Mouse (Mus musculus) lung, postnatal 0 days (tissue): ENCODE data around the gene Strn4. TPM values are rescaled to one million over a fixed set of nuclear protein-coding genes. Genes with fewer than 3 reads are reported as not detected.

Experiments
- ATAC-seq: fragments of 200-750 bp; cut with Nextera tagmentation; 2 replicates; pipeline ENCODE4 v1.8.0; 2017; ENCODE audit warnings: moderate library complexity
- DNase-seq: peaks from one replicate; pipeline ENCODE4 v3.0.0-alpha.2; 2016; ENCODE audit warnings: low spot score
- H3K27ac ChIP-seq: fragments of 300-500 bp; sonication (generic); 2 replicates; pipeline ENCODE4 v1.5.1; 2014; ENCODE audit warnings: antibody characterized with exemption, mild to moderate bottlenecking, low read length, mixed read lengths
- H3K27me3 ChIP-seq: fragments of 300-500 bp; sonication (generic); replicated peaks from 2 replicates; pipeline ENCODE4 v1.6.1; 2014; ENCODE audit warnings: low read length, mixed read lengths; ENCODE audit not compliant: insufficient read depth
- H3K36me3 ChIP-seq: fragments of 300-500 bp; sonication (generic); 2 replicates; pipeline ENCODE4 v1.6.1; 2014; ENCODE audit warnings: low read length, mixed read lengths; ENCODE audit not compliant: insufficient read depth
- H3K4me1 ChIP-seq: fragments of 300-500 bp; sonication (generic); 2 replicates; pipeline ENCODE4 v1.6.1; 2014; ENCODE audit warnings: antibody characterized with exemption, low read depth, low read length, mixed read lengths; ENCODE audit not compliant: insufficient read depth
- H3K4me2 ChIP-seq: fragments of 300-500 bp; sonication (generic); replicated peaks from 2 replicates; pipeline ENCODE4 v1.6.1; 2014; ENCODE audit warnings: low read depth, mild to moderate bottlenecking, low read length, moderate library complexity, mixed read lengths
- H3K4me3 ChIP-seq: fragments of 300-500 bp; sonication (generic); 2 replicates; pipeline ENCODE4 v1.5.1; 2014; ENCODE audit warnings: low read depth, low read length
- H3K9ac ChIP-seq: fragments of 300-500 bp; sonication (generic); replicated peaks from 2 replicates; pipeline ENCODE4 v1.6.1; 2014; ENCODE audit warnings: low read depth, mild to moderate bottlenecking
- H3K9me3 ChIP-seq: fragments of 300-500 bp; sonication (generic); 2 replicates; pipeline ENCODE4 v1.6.1; 2016; ENCODE audit warnings: low read length, mixed read lengths
- CTCF ChIP-seq: IDR thresholded peaks from 2 replicates; pipeline ENCODE4 v1.5.1; 2016; ENCODE audit warnings: antibody characterized with exemption, mild to moderate bottlenecking
- EP300 ChIP-seq: IDR thresholded peaks from 2 replicates; pipeline ENCODE4 v1.6.1; 2016; ENCODE audit warnings: antibody characterized with exemption, mild to moderate bottlenecking, control low read depth
- WGBS: fragments of 180-500 bp; shearing (Covaris S2); extraction: QIAGEN DNeasy Blood & Tissue Kit; methylation state at CpG from one replicate; pipeline ENCODE4 v1.1.7; 2014; 5-methylcytosine and 5-hydroxymethylcytosine counted together
- polyA plus RNA-seq: library from polyadenylated mRNA; unstranded; fragments of >200 nt; fragmentation: Nextera tagmentation; extraction: Ambion mirVana; gene quantifications from 2 replicates; pipeline ENCODE4 v1.2.1, GENCODE M21; 2015

Strn4 gene
- 57.7 and 60.7 TPM in 2 replicates for polyA plus RNA-seq

DNA sequence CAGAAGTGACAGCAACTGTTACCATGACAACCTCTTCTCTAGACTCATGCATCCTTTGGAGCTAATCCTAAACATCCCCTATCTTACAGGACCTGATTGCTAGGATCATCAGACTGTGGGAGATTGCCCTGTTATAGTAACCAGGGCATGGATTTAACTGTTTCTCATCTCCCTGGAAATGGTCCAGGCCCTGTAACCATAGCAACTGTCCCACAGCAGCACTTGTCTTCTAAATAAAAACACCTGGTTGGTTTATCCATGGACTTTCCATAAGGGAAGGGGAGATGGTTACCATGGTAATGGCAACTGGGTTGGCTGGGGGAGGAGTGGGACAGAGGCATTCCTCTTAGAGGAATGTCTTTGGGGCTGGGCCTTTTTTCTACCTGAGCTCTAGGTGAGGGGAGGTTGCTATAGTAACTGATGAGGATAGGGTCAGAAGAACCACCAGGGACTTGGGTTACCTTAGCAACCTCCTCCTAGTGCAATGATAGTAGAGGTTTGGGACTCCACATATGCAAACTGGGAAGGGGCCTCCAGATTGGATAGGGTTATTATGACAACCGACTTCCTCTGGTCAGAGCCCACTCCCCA is at the start of gene Strn4:
TSS of gene Strn4 (plus strand) at position 539 of the 591 bp plus-strand sequence.
- TF ChIP-seq EP300 (no peak), CTCF (no peak)
- Histone ChIP-seq H3K27ac (peak within 1 kb of the TSS; percentile 93), H3K4me3 (peak within 1 kb of the TSS; percentile 100), H3K9me3 (no peaks in the 10 kb centered on the region), H3K36me3 (no peaks in the 10 kb centered on the region; the same call in 1 of the 2 replicates), H3K4me2 (peak within 1 kb of the TSS; percentile 91), H3K4me1 (peaks cover 23% of the 10 kb centered on the region; the same call in 1 of the 2 replicates), H3K27me3 (no peaks in the 10 kb centered on the region), H3K9ac (peak within 1 kb of the TSS; percentile 91)
- ATAC-seq (no peak), DNase-seq (peak; percentile 25)
- WGBS: 0% methylated on average over 1 of the region's 1 CpGs

DNA sequence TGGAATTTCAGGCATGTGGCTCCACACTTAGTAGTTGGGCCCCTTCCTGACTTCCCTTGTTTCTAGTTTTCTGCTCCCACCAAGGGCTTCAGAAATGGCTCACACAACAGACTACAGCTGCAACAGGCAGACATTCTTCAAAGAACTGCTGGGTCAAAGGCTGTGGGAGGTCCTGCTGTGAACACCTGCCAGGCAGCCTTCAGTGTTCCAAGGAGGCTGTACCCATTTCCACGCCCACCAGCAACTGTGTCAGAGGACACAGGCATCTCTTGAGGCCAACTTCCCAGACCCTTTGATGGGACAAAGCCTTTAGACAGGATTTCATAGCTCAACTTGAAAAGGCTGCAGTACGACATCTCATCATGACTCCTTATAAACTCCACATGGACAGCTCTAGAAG is 49.2 kb upstream of the Strn4 start:
- Histone ChIP-seq H3K9me3 (no peaks in the 10 kb centered on the region), H3K4me1 (peaks cover 3% of the 10 kb centered on the region; the same call in 1 of the 2 replicates), H3K4me2 (no peak overlapping the region), H3K36me3 (no peaks in the 10 kb centered on the region), H3K4me3 (no peak overlapping the region), H3K27me3 (no peaks in the 10 kb centered on the region), H3K9ac (no peak overlapping the region), H3K27ac (no peak overlapping the region)
- 67% methylated on average over 2 of the region's 2 CpGs for WGBS
- no peak for DNase-seq
- TF ChIP-seq CTCF (no peak), EP300 (no peak)
- no peak for ATAC-seq

DNA sequence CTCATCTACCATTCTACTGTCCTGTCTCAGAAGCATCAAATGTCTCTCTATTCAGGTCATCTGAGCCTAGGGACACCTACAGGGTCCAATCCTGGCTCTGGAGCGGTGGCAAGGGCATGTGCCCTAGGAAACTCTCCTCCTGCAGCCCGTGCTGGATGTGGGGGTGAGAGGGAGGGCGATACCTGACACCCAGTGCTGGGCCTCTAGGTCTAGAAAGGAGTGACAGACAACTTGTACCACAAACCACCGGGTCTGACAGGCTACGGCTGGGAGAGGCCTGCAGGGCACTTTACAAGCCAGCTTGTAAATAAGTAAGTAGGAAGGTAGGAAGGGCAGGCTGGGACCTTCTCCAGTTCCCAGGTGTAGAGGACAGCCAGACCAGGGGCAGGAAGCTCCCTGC is 39.8 kb upstream of the Strn4 start:
- H3K4me3 ChIP-seq: no peak overlapping the region
- 0 out of 2 replicates have a peak, but pooled peaks cover 3% of the 10 kb centered on the region for H3K9me3 ChIP-seq
- H3K4me2 ChIP-seq: no peak overlapping the region
- H3K36me3 ChIP-seq: no peaks in the 10 kb centered on the region
- H3K27me3 ChIP-seq: no peaks in the 10 kb centered on the region
- WGBS: 44% methylated on average over 5 of the region's 5 CpGs
- H3K9ac ChIP-seq: no peak overlapping the region
- TF ChIP-seq CTCF (no peak), EP300 (no peak)
- ATAC-seq (no peak), DNase-seq (no peak)
- no peaks in the 10 kb centered on the region for H3K4me1 ChIP-seq
- H3K27ac ChIP-seq: no peak overlapping the region

DNA sequence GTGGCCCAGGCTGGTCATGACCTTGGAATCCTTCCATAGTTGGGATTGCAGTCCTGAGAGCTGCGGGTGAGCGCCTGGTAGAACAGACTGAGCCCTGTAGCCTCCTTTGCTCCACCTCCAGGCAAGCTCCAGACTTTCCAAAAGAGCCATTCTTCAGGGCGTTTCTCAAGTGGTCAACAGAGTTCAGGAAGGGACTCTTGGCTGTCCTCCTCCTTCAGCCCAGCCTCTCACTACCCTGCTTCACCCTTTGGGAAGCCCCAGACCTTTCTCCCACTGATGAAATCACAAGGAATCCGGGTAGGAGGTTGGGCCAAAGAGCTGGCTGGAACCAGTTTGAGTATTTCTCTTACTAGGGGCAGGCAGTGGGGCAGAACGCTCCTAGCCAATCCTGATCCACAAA is 35.6 kb upstream of the Strn4 start:
- ATAC-seq (peak; percentile 72), DNase-seq (peak; percentile 97)
- no peaks in the 10 kb centered on the region for H3K27me3 ChIP-seq
- H3K4me3 ChIP-seq: no peak overlapping the region
- peak; percentile 40 for TF ChIP-seq CTCF
- TF ChIP-seq EP300: peak; percentile 62
- H3K36me3 ChIP-seq: no peaks in the 10 kb centered on the region
- 0 out of 2 replicates have a peak overlapping the region, but pooled peaks have one; percentile 97 for H3K4me2 ChIP-seq
- 20% methylated on average over 5 of the region's 5 CpGs for WGBS
- no peak overlapping the region for H3K9ac ChIP-seq
- H3K9me3 ChIP-seq: no peaks in the 10 kb centered on the region
- H3K27ac ChIP-seq: peak overlapping the region; percentile 87
- peaks cover 3% of the 10 kb centered on the region; the same call in 1 of the 2 replicates for H3K4me1 ChIP-seq

DNA sequence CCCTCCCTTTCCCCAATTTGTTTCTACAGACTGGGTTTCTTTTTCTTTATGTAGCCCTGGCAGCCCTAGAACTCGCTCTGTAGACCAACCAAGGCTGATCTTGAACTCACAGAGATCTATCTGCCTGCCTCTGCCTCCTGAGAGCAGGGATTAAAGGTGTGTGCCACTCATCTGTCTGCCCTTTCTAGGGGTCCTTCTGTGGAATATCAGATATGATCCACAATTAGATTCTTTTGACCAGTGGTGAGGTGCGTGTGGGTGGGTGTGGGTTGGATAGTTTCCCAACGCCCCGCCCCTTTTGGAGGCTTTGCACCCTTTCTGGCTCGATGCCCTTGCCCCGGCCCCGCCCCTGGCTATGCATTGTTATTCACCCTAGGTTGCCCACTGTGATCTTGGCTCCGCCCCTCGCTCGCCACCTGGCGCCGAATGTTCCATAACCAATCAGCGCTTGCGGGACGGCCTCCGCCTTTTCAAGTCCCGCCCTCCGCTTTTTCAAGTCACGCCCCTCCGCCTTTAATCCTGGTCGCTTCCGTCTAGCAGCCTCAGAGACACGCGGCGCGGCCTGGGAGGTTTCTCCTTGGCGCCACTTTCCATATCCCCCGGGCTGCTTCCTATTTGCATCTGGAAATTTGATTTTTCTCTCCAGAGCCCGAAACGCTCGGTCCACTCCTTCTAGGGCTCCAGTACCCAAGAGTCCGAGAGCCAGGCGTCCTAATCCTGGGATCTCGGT is 34.7 kb upstream of the Strn4 start, which contains the start of gene Slc1a5:
TSS of gene Slc1a5 (plus strand) at position 516 of the 730 bp plus-strand sequence.
- peaks cover 3% of the 10 kb centered on the region; the same call in 1 of the 2 replicates for H3K4me1 ChIP-seq
- H3K4me2 ChIP-seq: peak within 1 kb of the TSS; percentile 97
- peak within 1 kb of the TSS; percentile 87 for H3K27ac ChIP-seq
- peak within 1 kb of the TSS; percentile 76 for H3K4me3 ChIP-seq
- WGBS: 3% methylated on average over 34 of the region's 34 CpGs
- peak; percentile 72 for ATAC-seq
- H3K27me3 ChIP-seq: no peaks in the 10 kb centered on the region
- H3K9ac ChIP-seq: peak within 1 kb of the TSS; percentile 72
- TF ChIP-seq CTCF (peak; percentile 31), EP300 (no peak; the same call in 1 of the 2 replicates)
- no peaks in the 10 kb centered on the region for H3K9me3 ChIP-seq
- H3K36me3 ChIP-seq: no peaks in the 10 kb centered on the region; the same call in 1 of the 2 replicates
- peak; percentile 99 for DNase-seq

DNA sequence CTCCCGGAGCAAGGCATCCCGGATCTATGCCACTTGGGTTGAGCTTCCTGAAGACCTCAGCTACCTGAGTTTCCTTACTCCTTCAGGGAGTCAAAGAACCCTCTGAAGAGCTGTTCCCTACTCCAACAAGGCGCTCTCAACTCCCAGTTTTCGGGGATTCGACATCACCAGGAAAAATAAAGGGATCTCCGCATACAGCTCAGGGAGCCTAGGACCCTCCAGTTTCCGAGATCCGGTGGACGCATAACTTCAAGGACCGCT is 34.2 kb upstream of the Strn4 start:
- H3K27ac ChIP-seq: peak overlapping the region; percentile 85
- TF ChIP-seq EP300 (no peak), CTCF (no peak)
- H3K4me1 ChIP-seq: peaks cover 3% of the 10 kb centered on the region; the same call in 1 of the 2 replicates
- no peaks in the 10 kb centered on the region for H3K9me3 ChIP-seq
- peak overlapping the region; percentile 72 for H3K9ac ChIP-seq
- H3K27me3 ChIP-seq: no peaks in the 10 kb centered on the region
- ATAC-seq: no peak
- H3K4me3 ChIP-seq: peak overlapping the region; percentile 76
- under 1% methylated on average over 10 of the region's 10 CpGs for WGBS
- H3K36me3 ChIP-seq: peaks cover 3% of the 10 kb centered on the region
- peak overlapping the region; percentile 97 for H3K4me2 ChIP-seq
- peak; percentile 14 for DNase-seq
